Mouse (Mus musculus) cerebellum, adult 8-10 months (tissue): ENCODE measurements around the gene Gria1.

Source experiments
- DNase-seq: peaks from one replicate; pipeline ENCODE4 v3.0.0; 2022

Gene Gria1

GRCm38 (mm10) chr11:57070196-57070901, 59.2 kb downstream of the Gria1 start:
- DNase-seq, result no peak

DNA sequence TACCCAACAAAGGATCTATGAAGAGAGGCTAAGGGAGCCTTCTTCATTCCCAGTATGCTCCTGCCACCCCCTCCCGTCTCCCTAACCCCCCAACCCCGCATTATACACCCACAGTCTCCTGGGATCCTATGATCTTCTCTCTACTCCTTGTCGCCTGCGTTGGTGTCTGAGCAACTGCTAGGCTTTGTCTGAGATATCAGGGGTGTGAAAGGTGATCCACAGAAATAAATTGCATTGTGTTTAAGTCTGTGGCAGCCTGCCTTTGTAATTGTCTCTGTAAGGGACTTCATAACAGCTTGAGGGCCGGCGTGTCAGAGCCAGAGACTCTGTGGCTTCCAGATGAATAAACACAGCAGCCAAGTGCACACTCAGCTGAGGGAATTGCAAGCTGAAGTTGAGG, 61.0 kb downstream of the Gria1 start:
- DNase-seq, result no peak

DNA sequence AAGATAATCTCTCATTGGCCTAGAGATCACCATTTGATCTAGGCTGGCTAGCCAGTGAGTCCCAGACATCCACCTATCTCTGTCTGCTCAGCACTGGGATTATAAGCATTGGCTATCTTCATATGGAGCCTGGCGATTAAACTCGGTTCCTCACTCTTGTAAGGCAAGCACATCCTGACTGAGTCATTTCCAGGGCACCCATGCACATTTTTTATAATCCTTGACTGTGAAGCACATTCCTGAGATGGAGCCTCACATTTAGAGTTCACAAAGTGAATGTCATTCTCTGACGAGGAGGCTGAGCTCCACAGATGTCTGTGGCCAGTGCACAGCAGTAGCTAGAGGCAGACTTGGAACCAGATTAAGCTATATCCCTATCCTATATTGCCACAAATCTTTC, 68.2 kb downstream of the Gria1 start:
- DNase-seq, result no peak

DNA sequence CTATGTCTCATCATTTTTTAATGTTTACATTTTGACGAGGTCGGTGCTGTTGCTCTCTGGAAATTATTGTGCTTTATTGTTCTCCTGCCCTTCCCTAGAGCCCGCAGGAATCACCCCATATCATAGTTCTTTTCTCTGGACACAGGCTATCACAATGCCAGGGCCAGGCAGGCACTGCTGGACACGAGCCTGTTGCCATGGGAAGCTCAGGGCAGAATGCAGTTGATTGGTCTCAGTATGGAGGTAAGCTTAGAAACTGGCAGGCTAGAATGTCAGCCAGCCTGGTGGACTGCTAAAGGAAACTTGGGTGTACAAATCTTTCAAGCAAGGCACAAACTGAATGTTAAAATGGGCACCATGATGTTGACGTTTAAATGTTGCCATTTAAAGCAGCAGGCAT, 78.3 kb downstream of the Gria1 start:
- DNase-seq, result no peak

DNA sequence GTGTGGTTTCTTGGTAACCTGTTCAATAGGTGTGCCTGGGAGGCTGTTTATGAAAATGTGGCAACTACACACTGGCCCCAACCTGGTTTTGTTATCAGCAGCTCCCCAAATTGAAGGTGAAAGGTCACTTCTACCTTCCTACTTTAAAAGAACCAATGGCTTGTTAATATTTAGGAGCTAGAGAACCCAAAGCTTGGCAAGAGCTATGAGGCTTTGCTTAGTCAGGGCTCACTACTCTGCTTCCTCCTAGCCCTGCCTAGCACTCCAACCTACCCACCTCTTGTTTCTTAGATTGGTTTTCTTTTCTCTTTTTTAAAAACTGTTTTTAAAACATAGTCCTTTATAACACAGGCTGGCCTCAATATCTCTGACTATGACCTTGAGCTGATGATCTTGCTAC, 79.5 kb downstream of the Gria1 start:
- DNase-seq, result no peak

GRCm38 (mm10) chr11:57091276-57091914, 80.2 kb downstream of the Gria1 start:
- no peak for DNase-seq

DNA sequence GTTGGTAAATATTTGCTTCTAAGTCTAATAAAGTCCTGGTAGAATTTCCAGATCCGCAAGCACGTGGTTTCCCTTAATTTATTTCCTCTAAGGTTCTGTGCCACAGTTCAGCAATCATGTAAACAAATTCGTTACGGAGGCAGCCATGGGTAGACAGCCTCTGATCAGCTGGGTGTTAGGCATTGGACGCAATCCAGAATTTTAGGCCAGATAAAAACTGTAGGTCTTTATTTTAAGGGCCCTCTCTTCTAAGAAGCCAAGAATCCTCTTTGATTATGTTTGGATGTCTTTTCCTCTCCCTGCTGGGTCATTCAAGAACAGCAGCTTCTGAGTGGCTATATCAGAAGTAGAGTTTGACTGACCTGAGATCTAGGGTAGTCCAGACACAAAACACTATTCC, 89.3 kb downstream of the Gria1 start:
- no peak for DNase-seq

DNA sequence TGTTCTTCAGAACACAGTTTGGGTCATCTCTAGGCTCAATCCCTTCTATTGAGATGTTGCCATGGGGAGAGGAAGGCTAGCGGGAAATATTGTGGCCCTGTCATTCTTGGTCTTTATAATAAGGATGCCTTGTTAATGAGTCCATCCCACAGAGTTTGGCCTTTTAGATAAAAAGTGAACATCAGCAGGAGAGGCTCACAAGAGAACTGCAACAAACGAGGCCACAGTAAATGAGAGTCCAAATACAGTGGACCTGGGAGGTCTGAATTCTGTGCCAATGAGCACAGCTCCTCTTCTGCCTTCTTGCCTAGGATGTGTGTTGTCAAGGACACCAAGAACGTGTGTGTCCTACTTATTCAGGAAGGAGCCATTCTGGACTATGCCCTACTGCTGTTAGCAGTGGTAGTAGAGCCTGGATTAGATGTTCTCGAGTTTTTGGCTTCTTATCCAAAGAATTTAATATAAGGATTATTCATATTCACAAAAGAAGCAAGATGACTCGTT, 92.6 kb downstream of the Gria1 start:
- DNase-seq, result no peak

GRCm38 (mm10) chr11:57105683-57106082, 94.5 kb downstream of the Gria1 start:
- no peak for DNase-seq

- no peak for DNase-seq
These were observed 101.2 kb downstream of the Gria1 start for GRCm38 (mm10) chr11:57112386-57112785.

GRCm38 (mm10) chr11:57114410-57114809, 103.2 kb downstream of the Gria1 start:
- no peak for DNase-seq

GRCm38 (mm10) chr11:57127066-57127465, 115.9 kb downstream of the Gria1 start:
- no peak for DNase-seq

DNA sequence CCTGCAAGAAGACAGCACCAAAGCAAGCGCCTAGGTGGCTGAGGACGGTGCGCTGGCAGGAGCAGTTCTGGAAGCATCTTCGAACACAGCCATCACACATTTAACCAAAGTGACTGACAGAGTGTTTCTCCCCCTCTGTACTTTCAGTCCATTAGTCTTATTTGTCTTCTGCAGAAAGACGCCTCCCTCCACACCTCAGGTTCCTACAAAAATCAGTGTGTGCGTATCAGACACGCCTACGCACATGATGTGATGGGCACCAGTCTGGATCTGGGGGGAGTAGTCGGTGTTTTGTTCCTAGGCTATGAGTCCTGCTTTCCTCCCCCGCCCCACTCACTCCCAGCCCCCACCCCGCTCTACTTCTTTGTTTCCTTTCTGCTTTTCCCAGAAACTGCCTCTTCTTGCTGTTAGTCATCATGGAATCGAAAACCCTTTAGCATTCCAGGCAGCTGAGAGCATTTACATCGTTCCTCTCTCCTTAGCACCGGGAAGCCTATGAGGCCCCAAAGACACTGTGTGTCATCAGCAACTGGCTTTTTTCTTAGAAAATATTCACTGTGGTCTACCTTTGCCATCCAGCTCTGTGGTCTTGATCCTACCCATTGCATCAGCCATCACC, 129.1 kb downstream of the Gria1 start:
- DNase-seq, result no peak

- no peak for DNase-seq
These were observed 132.5 kb downstream of the Gria1 start for GRCm38 (mm10) chr11:57143681-57144080.

- DNase-seq, result no peak
These were observed 134.0 kb downstream of the Gria1 start for GRCm38 (mm10) chr11:57145192-57145591.

DNA sequence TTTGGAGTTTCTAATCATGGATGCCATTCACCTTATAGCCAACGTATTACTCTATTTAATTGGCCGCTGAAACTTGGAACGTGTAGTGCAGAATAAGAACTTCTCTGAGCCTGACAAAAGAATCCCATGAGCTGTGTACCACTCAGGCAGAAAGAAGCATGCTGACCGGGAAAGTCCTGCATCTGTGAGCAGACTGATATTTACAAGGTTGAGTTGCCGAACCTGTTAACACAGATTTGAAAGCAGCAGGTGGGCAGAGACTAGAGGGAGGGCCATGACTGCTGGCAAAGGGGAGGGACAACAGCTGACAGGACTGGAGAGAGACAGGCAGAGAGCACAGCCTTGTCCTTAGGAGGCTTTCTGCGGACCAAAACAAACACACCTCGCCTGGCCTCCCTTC, 134.5 kb downstream of the Gria1 start:
- no peak for DNase-seq

- DNase-seq, result no peak
These were observed 140.5 kb downstream of the Gria1 start for GRCm38 (mm10) chr11:57151674-57152073.

- DNase-seq, result no peak
These were observed 143.8 kb downstream of the Gria1 start for GRCm38 (mm10) chr11:57154998-57155397.

- no peak for DNase-seq
These were observed 148.2 kb downstream of the Gria1 start for GRCm38 (mm10) chr11:57159412-57159811.

GRCm38 (mm10) chr11:57160076-57160475, 148.9 kb downstream of the Gria1 start:
- no peak for DNase-seq

GRCm38 (mm10) chr11:57162931-57163330, 151.7 kb downstream of the Gria1 start:
- no peak for DNase-seq

GRCm38 (mm10) chr11:57170058-57170457, 158.9 kb downstream of the Gria1 start:
- no peak for DNase-seq

GRCm38 (mm10) chr11:57174165-57174564, 163.0 kb downstream of the Gria1 start:
- no peak for DNase-seq

- DNase-seq, result no peak
These were observed 165.4 kb downstream of the Gria1 start for GRCm38 (mm10) chr11:57176552-57176951.
